Mouse (Mus musculus) small intestine, adult 2 months (tissue): ENCODE measurements around the gene Pigq.

Experiments
- CTCF ChIP-seq: fragments of 200-500 bp; IDR thresholded peaks from 2 replicates; pipeline ENCODE4 v1.5.1; 2012; ENCODE audit warnings: low read depth, mild to moderate bottlenecking, control low read depth, inconsistent platforms, low read length, moderate library complexity, mixed read lengths; ENCODE audit not compliant: insufficient replicate concordance, insufficient read length; ENCODE audit errors: extremely low read depth
- POLR2A ChIP-seq: fragments of 200-500 bp; IDR thresholded peaks from 2 replicates; pipeline ENCODE4 v1.6.1; 2012; ENCODE audit warnings: low read depth, mild to moderate bottlenecking, control low read depth, inconsistent platforms, low read length, moderate library complexity

DNA sequence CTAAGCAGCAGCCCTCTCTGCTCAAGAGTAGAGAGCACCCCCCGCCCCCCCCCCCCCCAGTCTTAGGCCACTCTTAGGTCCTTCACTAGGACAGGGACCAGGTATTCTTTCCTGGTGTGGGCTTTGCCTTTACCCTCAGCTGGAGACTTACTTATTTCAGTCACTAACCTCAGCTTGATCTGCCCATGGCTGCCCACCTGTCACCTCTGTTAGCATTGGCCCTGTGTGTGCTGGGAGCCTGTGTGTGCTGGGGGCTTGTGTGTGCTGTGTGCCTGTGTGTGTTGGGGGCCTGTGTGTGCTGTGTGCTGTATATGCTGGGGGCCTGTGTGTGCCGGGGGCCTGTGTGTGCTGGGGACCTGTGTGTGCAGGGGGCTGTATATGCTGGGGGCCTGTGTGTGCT lies 9.9 kb upstream of the Pigq start:
- TF ChIP-seq POLR2A (no peak), CTCF (no peak)
